Mouse (Mus musculus): ENCODE data around the gene Pramef17. TPM values are rescaled to one million over a fixed set of nuclear protein-coding genes. Genes with fewer than 3 reads are reported as not detected.

Pramef17 gene
- total and polyA plus RNA-seq, 2 experiments = not detected

Other genes with a start within 250 kb of the Pramef17 start
- not detected in 2 replicates for gene Gm13023, start 205.0 kb downstream of the Pramef17 start, total RNA-seq (2014; rRNA removed)
- gene Gm13023, start 205.0 kb downstream of the Pramef17 start, polyA plus RNA-seq (2012; rRNA removed) = not detected in 2 replicates
- not detected in 2 replicates for gene Gm13084, start 178.3 kb downstream of the Pramef17 start, total RNA-seq (2014; rRNA removed)
- not detected in 2 replicates for gene Gm13084, start 178.3 kb downstream of the Pramef17 start, polyA plus RNA-seq (2012; rRNA removed)
- not detected in 2 replicates for gene Gm13103, start 147.9 kb downstream of the Pramef17 start, total RNA-seq (2014; rRNA removed)
- not detected in 2 replicates for gene Gm13103, start 147.9 kb downstream of the Pramef17 start, polyA plus RNA-seq (2012; rRNA removed)
- gene Pramef6, start 94.0 kb downstream of the Pramef17 start, total RNA-seq (2014; rRNA removed) = not detected in 2 replicates
- not detected in 2 replicates for gene Pramef6, start 94.0 kb downstream of the Pramef17 start, polyA plus RNA-seq (2012; rRNA removed)
- gene Pramef25, start 43.4 kb downstream of the Pramef17 start, total RNA-seq (2014; rRNA removed) = not detected in 2 replicates
- not detected in 2 replicates for gene Pramef25, start 43.4 kb downstream of the Pramef17 start, polyA plus RNA-seq (2012; rRNA removed)
- gene Gm13101, start 27.4 kb downstream of the Pramef17 start, total RNA-seq (2014; rRNA removed) = not detected in 2 replicates
- not detected in 2 replicates for gene Gm13101, start 27.4 kb downstream of the Pramef17 start, polyA plus RNA-seq (2012; rRNA removed)
- not detected in 2 replicates for gene Pramel4, start 64.8 kb upstream of the Pramef17 start, total RNA-seq (2014; rRNA removed)
- gene Pramel4, start 64.8 kb upstream of the Pramef17 start, polyA plus RNA-seq (2012; rRNA removed) = not detected in 2 replicates
- gene Gm13102, start 112.1 kb upstream of the Pramef17 start, total RNA-seq (2014; rRNA removed) = not detected in 2 replicates
- gene Gm13102, start 112.1 kb upstream of the Pramef17 start, polyA plus RNA-seq (2012; rRNA removed) = not detected in 2 replicates
- not detected in 2 replicates for gene Oog3, start 168.3 kb upstream of the Pramef17 start, total RNA-seq (2014; rRNA removed)
- not detected in 2 replicates for gene Oog3, start 168.3 kb upstream of the Pramef17 start, polyA plus RNA-seq (2012; rRNA removed)
- gene Oog2, start 196.3 kb upstream of the Pramef17 start, total RNA-seq (2014; rRNA removed) = not detected in 2 replicates
- not detected in 2 replicates for gene Oog2, start 196.3 kb upstream of the Pramef17 start, polyA plus RNA-seq (2012; rRNA removed)
- gene C87977, start 218.9 kb upstream of the Pramef17 start, total RNA-seq (2014; rRNA removed) = not detected in 2 replicates
- not detected in 2 replicates for gene C87977, start 218.9 kb upstream of the Pramef17 start, polyA plus RNA-seq (2012; rRNA removed)

Data from liver, adult 2 months (tissue).